Mouse (Mus musculus) lung, embryonic 14.5 days (tissue): ENCODE data around the gene Slc25a29. TPM values are rescaled to one million over a fixed set of nuclear protein-coding genes. Genes with fewer than 3 reads are reported as not detected.
"Not testable (repeated sequence)": the region's sequence is repeated elsewhere in the genome, so short reads cannot be mapped to it uniquely, and the experiment has no call there.

Experiments used
- ATAC-seq: fragments of 200-750 bp; cut with Nextera tagmentation; 2 replicates; pipeline ENCODE4 v1.8.0; 2017; ENCODE audit warnings: mild to moderate bottlenecking, moderate TSS enrichment, moderate library complexity; ENCODE audit not compliant: insufficient read depth
- DNase-seq: peaks from one replicate; pipeline ENCODE4 v3.0.0-alpha.2; 2015
- H3K27ac ChIP-seq: fragments of 300-500 bp; sonication (generic); 2 replicates; pipeline ENCODE4 v1.5.1; 2014; ENCODE audit warnings: low read depth, mild to moderate bottlenecking, moderate library complexity
- H3K27me3 ChIP-seq: fragments of 300-500 bp; sonication (generic); 2 replicates; pipeline ENCODE4 v1.6.1; 2014; ENCODE audit warnings: low read length, control low read depth; ENCODE audit not compliant: insufficient read depth
- H3K36me3 ChIP-seq: fragments of 300-500 bp; sonication (generic); 2 replicates; pipeline ENCODE4 v1.6.1; 2014; ENCODE audit warnings: control low read depth; ENCODE audit not compliant: insufficient read depth
- H3K4me1 ChIP-seq: fragments of 300-500 bp; sonication (generic); 2 replicates; pipeline ENCODE4 v1.6.1; 2014; ENCODE audit warnings: antibody characterized with exemption, control low read depth; ENCODE audit not compliant: insufficient read depth
- H3K4me2 ChIP-seq: fragments of 300-500 bp; sonication (generic); 2 replicates; pipeline ENCODE4 v1.6.1; 2014; ENCODE audit warnings: mild to moderate bottlenecking
- H3K4me3 ChIP-seq: fragments of 300-500 bp; sonication (generic); 2 replicates; pipeline ENCODE4 v1.5.1; 2014; ENCODE audit warnings: low read depth, low read length
- H3K9ac ChIP-seq: fragments of 300-500 bp; sonication (generic); 2 replicates; pipeline ENCODE4 v1.6.1; 2014
- H3K9me3 ChIP-seq: fragments of 300-500 bp; sonication (generic); 2 replicates; pipeline ENCODE4 v1.6.1; 2016; ENCODE audit warnings: low read depth, low read length, control low read depth
- CTCF ChIP-seq: IDR thresholded peaks from 2 replicates; pipeline ENCODE4 v1.5.1; 2016; ENCODE audit warnings: antibody characterized with exemption, low read depth
- WGBS: fragments of 180-500 bp; shearing (Covaris S2); extraction: QIAGEN DNeasy Blood & Tissue Kit; methylation state at CpG from one replicate; pipeline ENCODE4 v1.1.7; 2014; 5-methylcytosine and 5-hydroxymethylcytosine counted together
- polyA plus RNA-seq: library from polyadenylated mRNA; unstranded; fragments of >200 nt; fragmentation: Nextera tagmentation; extraction: Ambion mirVana; gene quantifications from 2 replicates; pipeline ENCODE4 v1.2.1, GENCODE M21; 2014

The Slc25a29 gene
- polyA plus RNA-seq, 1 experiment from 2014 or later: 8.7 TPM

DNA sequence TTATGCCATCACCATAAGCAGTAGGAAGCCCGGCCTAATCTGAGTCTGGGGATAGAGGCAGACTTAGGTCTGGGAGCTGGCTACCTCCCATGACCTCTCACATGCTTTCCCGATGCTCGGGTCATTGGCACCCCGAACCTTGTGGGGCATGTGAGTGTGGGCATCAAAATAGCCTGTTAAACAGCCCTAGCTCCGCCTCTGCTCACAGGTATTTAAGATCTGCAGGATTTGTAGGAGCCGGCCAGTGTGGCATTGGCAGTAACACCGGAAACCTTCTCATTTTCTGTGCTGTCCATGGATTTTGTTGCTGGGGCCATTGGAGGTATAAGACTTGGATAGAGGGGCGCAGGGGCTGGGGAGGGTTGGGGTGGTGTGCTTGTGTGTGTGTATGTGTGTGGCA lies 15.2 kb upstream of the Slc25a29 start:
- DNase-seq (no peak), ATAC-seq (no peak)
- Histone ChIP-seq H3K4me1 (no peaks in the 10 kb centered on the region), H3K36me3 (no peaks in the 10 kb centered on the region), H3K9me3 (no peaks in the 10 kb centered on the region), H3K4me3 (no peak overlapping the region), H3K9ac (no peak overlapping the region), H3K27me3 (no peaks in the 10 kb centered on the region), H3K27ac (no peak overlapping the region), H3K4me2 (no peak overlapping the region)
- no peak for TF ChIP-seq CTCF
- 75% methylated on average over 8 of the region's 8 CpGs for WGBS

GRCm38 (mm10) chr12:108850129-108850528 lies 14.4 kb upstream of the Slc25a29 start:
- H3K4me3 ChIP-seq: no peak overlapping the region
- ATAC-seq (peak; percentile 21; the same call in 1 of the 2 replicates), DNase-seq (peak; percentile 21)
- H3K9ac ChIP-seq: no peak overlapping the region
- H3K4me1 ChIP-seq: no peaks in the 10 kb centered on the region
- no peak overlapping the region for H3K4me2 ChIP-seq
- H3K27ac ChIP-seq: no peak overlapping the region
- no peaks in the 10 kb centered on the region for H3K9me3 ChIP-seq
- peaks cover 2% of the 10 kb centered on the region for H3K36me3 ChIP-seq
- 38% methylated on average over 8 of the region's 8 CpGs for WGBS
- no peak for TF ChIP-seq CTCF
- H3K27me3 ChIP-seq: no peaks in the 10 kb centered on the region

- no peak overlapping the region for H3K9ac ChIP-seq
- WGBS: 55% methylated on average over 4 of the region's 4 CpGs
- no peaks in the 10 kb centered on the region for H3K9me3 ChIP-seq
- H3K36me3 ChIP-seq: peaks cover 8% of the 10 kb centered on the region
- no peak overlapping the region for H3K27ac ChIP-seq
- no peaks in the 10 kb centered on the region for H3K4me1 ChIP-seq
- no peak overlapping the region for H3K4me3 ChIP-seq
- peak; percentile 32 for DNase-seq
- H3K27me3 ChIP-seq: no peaks in the 10 kb centered on the region
- no peak for ATAC-seq
- TF ChIP-seq CTCF: no peak
- no peak overlapping the region for H3K4me2 ChIP-seq
Observed at GRCm38 (mm10) chr12:108849488-108850022, 13.9 kb upstream of the Slc25a29 start.

GRCm38 (mm10) chr12:108848033-108848432 lies 12.3 kb upstream of the Slc25a29 start:
- not testable (repeated sequence) for H3K4me3 ChIP-seq, DNase-seq, H3K4me2 ChIP-seq, H3K4me1 ChIP-seq, H3K27me3 ChIP-seq, ATAC-seq, H3K9ac ChIP-seq, H3K27ac ChIP-seq, H3K9me3 ChIP-seq
- peaks cover 20% of the 10 kb centered on the region for H3K36me3 ChIP-seq
- 86% methylated on average over 3 of the region's 3 CpGs for WGBS
- peak; percentile 60 for TF ChIP-seq CTCF

- Histone ChIP-seq H3K9ac (no peak overlapping the region), H3K9me3 (no peaks in the 10 kb centered on the region), H3K4me3 (no peak overlapping the region), H3K4me1 (peaks cover 6% of the 10 kb centered on the region), H3K36me3 (peaks cover 54% of the 10 kb centered on the region), H3K27me3 (no peaks in the 10 kb centered on the region), H3K27ac (no peak overlapping the region), H3K4me2 (no peak overlapping the region)
- no peak for ATAC-seq
- no peak for DNase-seq
- WGBS: 86% methylated on average over 7 of the region's 7 CpGs
- TF ChIP-seq CTCF: no peak
Observed at GRCm38 (mm10) chr12:108842663-108843062, 7.0 kb upstream of the Slc25a29 start.

DNA sequence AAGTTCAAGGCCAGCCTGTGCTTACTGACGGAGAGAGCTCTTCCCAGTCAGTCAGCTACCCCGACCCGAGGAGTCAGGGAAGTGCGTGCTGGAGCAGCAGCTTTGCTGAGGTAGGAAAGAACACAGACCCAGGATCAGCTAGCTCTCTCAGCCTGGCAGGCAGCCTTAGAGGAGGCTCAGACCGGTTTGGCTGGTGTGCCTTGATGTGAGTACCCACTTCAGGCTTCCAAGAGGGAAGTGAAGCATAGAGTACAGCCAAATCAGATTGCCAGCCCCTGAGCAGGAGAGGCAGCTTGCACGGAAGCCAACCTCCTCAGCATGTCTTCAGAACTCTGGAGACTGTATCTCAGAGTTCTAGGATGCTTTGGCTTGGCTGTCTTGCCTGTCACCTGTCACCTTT lies 5.5 kb upstream of the Slc25a29 start:
- Histone ChIP-seq H3K27ac (peak overlapping the region; percentile 63; the same call in 1 of the 2 replicates), H3K4me3 (no peak overlapping the region), H3K9ac (no peak overlapping the region), H3K9me3 (no peaks in the 10 kb centered on the region), H3K4me1 (peaks cover 16% of the 10 kb centered on the region), H3K27me3 (no peaks in the 10 kb centered on the region), H3K4me2 (no peak overlapping the region), H3K36me3 (peaks cover 59% of the 10 kb centered on the region)
- no peak for TF ChIP-seq CTCF
- ATAC-seq (peak; percentile 72), DNase-seq (peak; percentile 79)
- WGBS: 65% methylated on average over 6 of the region's 6 CpGs

GRCm38 (mm10) chr12:108836722-108837121 lies 1.0 kb upstream of the Slc25a29 start:
- Histone ChIP-seq H3K4me1 (peaks cover 20% of the 10 kb centered on the region), H3K4me3 (peak overlapping the region; percentile 70), H3K4me2 (peak overlapping the region; percentile 98), H3K27ac (peak overlapping the region; percentile 92), H3K9ac (peak overlapping the region; percentile 88), H3K9me3 (no peaks in the 10 kb centered on the region), H3K36me3 (peaks cover 26% of the 10 kb centered on the region), H3K27me3 (no peaks in the 10 kb centered on the region)
- ATAC-seq: no peak
- 22% methylated on average over 7 of the region's 7 CpGs for WGBS
- no peak for TF ChIP-seq CTCF
- DNase-seq: peak; percentile 29
